Mouse (Mus musculus) erythroblast, embryonic 14.5 days (primary cell): ENCODE data around the gene Agtpbp1. TPM values are rescaled to one million over a fixed set of nuclear protein-coding genes. Genes with fewer than 3 reads are reported as not detected.

Source experiments
- H3K27me3 ChIP-seq: 2 replicates; pipeline ENCODE4 v1.6.1; 2012; ENCODE audit warnings: inconsistent platforms; ENCODE audit not compliant: control insufficient read depth
- H3K36me3 ChIP-seq: 2 replicates; pipeline ENCODE4 v1.6.1; 2012; ENCODE audit warnings: mild to moderate bottlenecking, inconsistent platforms; ENCODE audit not compliant: control insufficient read depth
- H3K4me1 ChIP-seq: 2 replicates; pipeline ENCODE4 v1.6.1; 2012; ENCODE audit warnings: inconsistent platforms; ENCODE audit not compliant: control insufficient read depth
- H3K4me3 ChIP-seq: replicated peaks from 2 replicates; pipeline ENCODE3; 2012; ENCODE audit warnings: moderate library complexity, mild to moderate bottlenecking, inconsistent platforms
- H3K9me3 ChIP-seq: 2 replicates; pipeline ENCODE4 v1.6.1; 2012; ENCODE audit warnings: low read length, inconsistent platforms, mixed read lengths; ENCODE audit not compliant: control insufficient read depth
- GATA1 ChIP-seq: IDR thresholded peaks from 2 replicates; pipeline ENCODE4 v1.6.1; 2012; ENCODE audit warnings: low read length, inconsistent platforms, mixed read lengths
- TAL1 ChIP-seq: IDR thresholded peaks from 3 replicates; pipeline ENCODE4 v1.6.1; 2012; ENCODE audit warnings: low read length, inconsistent platforms, mixed read lengths
- polyA plus RNA-seq: library from polyadenylated mRNA; stranded (reverse); fragments of >175 nt; gene quantifications from 2 replicates; pipeline ENCODE4 v1.2.3, GENCODE M21; 2012

Agtpbp1 gene
- polyA plus RNA-seq, 1 experiment = 0.17 TPM

- no peak overlapping the region for H3K4me3 ChIP-seq
- no peaks in the 10 kb centered on the region for H3K4me1 ChIP-seq
- TF ChIP-seq GATA1 (no peak), TAL1 (no peak)
- no peaks in the 10 kb centered on the region for H3K9me3 ChIP-seq
- H3K27me3 ChIP-seq = no peaks in the 10 kb centered on the region
- H3K36me3 ChIP-seq = peaks cover 40% of the 10 kb centered on the region
Measured at GRCm38 (mm10) chr13:59468181-59468802, 116.7 kb downstream of the Agtpbp1 start.

- Histone ChIP-seq H3K4me1 (no peaks in the 10 kb centered on the region), H3K36me3 (peaks cover 42% of the 10 kb centered on the region), H3K9me3 (no peaks in the 10 kb centered on the region), H3K27me3 (no peaks in the 10 kb centered on the region), H3K4me3 (no peak overlapping the region)
- TF ChIP-seq GATA1 (no peak), TAL1 (no peak)
Measured at GRCm38 (mm10) chr13:59467591-59467990, 117.4 kb downstream of the Agtpbp1 start.

GRCm38 (mm10) chr13:59460958-59461357 is 124.1 kb downstream of the Agtpbp1 start:
- TF ChIP-seq TAL1 (no peak), GATA1 (no peak)
- Histone ChIP-seq H3K9me3 (no peaks in the 10 kb centered on the region), H3K4me3 (no peak overlapping the region), H3K27me3 (no peaks in the 10 kb centered on the region), H3K36me3 (peaks cover 43% of the 10 kb centered on the region), H3K4me1 (no peaks in the 10 kb centered on the region)

- Histone ChIP-seq H3K27me3 (no peaks in the 10 kb centered on the region), H3K4me3 (no peak overlapping the region), H3K36me3 (peaks cover 27% of the 10 kb centered on the region), H3K4me1 (no peaks in the 10 kb centered on the region), H3K9me3 (no peaks in the 10 kb centered on the region)
- no peak for TF ChIP-seq TAL1
- TF ChIP-seq GATA1 = no peak
Measured at GRCm38 (mm10) chr13:59456203-59456602, 128.8 kb downstream of the Agtpbp1 start.

- Histone ChIP-seq H3K4me3 (no peak overlapping the region), H3K9me3 (no peaks in the 10 kb centered on the region), H3K27me3 (no peaks in the 10 kb centered on the region), H3K4me1 (no peaks in the 10 kb centered on the region), H3K36me3 (peaks cover 23% of the 10 kb centered on the region)
- TF ChIP-seq TAL1 = no peak
- TF ChIP-seq GATA1 = no peak
Measured at GRCm38 (mm10) chr13:59454001-59454785, 130.8 kb downstream of the Agtpbp1 start.

GRCm38 (mm10) chr13:59453582-59453981 is 131.4 kb downstream of the Agtpbp1 start:
- Histone ChIP-seq H3K4me3 (no peak overlapping the region), H3K36me3 (peaks cover 26% of the 10 kb centered on the region), H3K27me3 (no peaks in the 10 kb centered on the region), H3K9me3 (no peaks in the 10 kb centered on the region), H3K4me1 (no peaks in the 10 kb centered on the region)
- TF ChIP-seq GATA1 (no peak), TAL1 (no peak)

GRCm38 (mm10) chr13:59453045-59453444 is 132.0 kb downstream of the Agtpbp1 start:
- H3K27me3 ChIP-seq = no peaks in the 10 kb centered on the region
- H3K4me3 ChIP-seq = no peak overlapping the region
- TF ChIP-seq TAL1 (no peak), GATA1 (no peak)
- H3K4me1 ChIP-seq = no peaks in the 10 kb centered on the region
- H3K9me3 ChIP-seq = no peaks in the 10 kb centered on the region
- H3K36me3 ChIP-seq = peaks cover 24% of the 10 kb centered on the region

GRCm38 (mm10) chr13:59450840-59451239 is 134.2 kb downstream of the Agtpbp1 start:
- Histone ChIP-seq H3K27me3 (no peaks in the 10 kb centered on the region), H3K4me1 (no peaks in the 10 kb centered on the region), H3K36me3 (peaks cover 22% of the 10 kb centered on the region), H3K9me3 (no peaks in the 10 kb centered on the region), H3K4me3 (no peak overlapping the region)
- TF ChIP-seq GATA1 (no peak), TAL1 (no peak)

- no peak for TF ChIP-seq GATA1
- TF ChIP-seq TAL1 = no peak
- Histone ChIP-seq H3K4me1 (no peaks in the 10 kb centered on the region), H3K36me3 (peaks cover 18% of the 10 kb centered on the region), H3K9me3 (no peaks in the 10 kb centered on the region), H3K27me3 (no peaks in the 10 kb centered on the region), H3K4me3 (no peak overlapping the region)
Measured at GRCm38 (mm10) chr13:59447130-59447529, 137.9 kb downstream of the Agtpbp1 start.

- Histone ChIP-seq H3K27me3 (no peaks in the 10 kb centered on the region), H3K4me1 (no peaks in the 10 kb centered on the region), H3K36me3 (peaks cover 8% of the 10 kb centered on the region), H3K4me3 (no peak overlapping the region), H3K9me3 (no peaks in the 10 kb centered on the region)
- TF ChIP-seq GATA1 (no peak), TAL1 (no peak)
Measured at GRCm38 (mm10) chr13:59445179-59445578, 139.8 kb downstream of the Agtpbp1 start.
